Mouse (Mus musculus) G1E (cell line): Measurements from ENCODE around the gene Grm7. TPM values are rescaled to one million over a fixed set of nuclear protein-coding genes. Genes with fewer than 3 reads are reported as not detected.

Experiments used
- ATAC-seq: 2 replicates; pipeline ENCODE4 v1.8.0; 2016; ENCODE audit warnings: mild to moderate bottlenecking; ENCODE audit not compliant: insufficient number of reproducible peaks, poor library complexity, low FRiP score, severe bottlenecking; ENCODE audit errors: extremely low read depth
- DNase-seq: peaks from one replicate; pipeline ENCODE4 v3.0.0; 2012; ENCODE audit warnings: low spot score
- H3K27me3 ChIP-seq: 2 replicates; pipeline ENCODE4 v1.6.1; 2012; ENCODE audit warnings: mild to moderate bottlenecking, low read length, inconsistent platforms; ENCODE audit not compliant: insufficient read depth
- H3K36me3 ChIP-seq: replicated peaks from 2 replicates; pipeline ENCODE3; 2012; ENCODE audit warnings: mild to moderate bottlenecking, inconsistent platforms
- H3K4me1 ChIP-seq: 2 replicates; pipeline ENCODE4 v1.6.1; 2012; ENCODE audit warnings: low read depth, low read length, inconsistent platforms, mixed read lengths; ENCODE audit not compliant: insufficient read depth
- H3K4me3 ChIP-seq: 2 replicates; pipeline ENCODE4 v1.5.1; 2012; ENCODE audit warnings: low read depth, mild to moderate bottlenecking, inconsistent platforms, low read length, moderate library complexity, mixed read lengths
- H3K9me3 ChIP-seq: replicated peaks from 2 replicates; pipeline ENCODE4 v1.6.1; 2012; ENCODE audit warnings: inconsistent platforms
- CTCF ChIP-seq: IDR thresholded peaks from 2 replicates; pipeline ENCODE4 v1.5.1; 2012; ENCODE audit warnings: low read depth, low read length, inconsistent platforms, mixed read lengths
- GATA1 ChIP-seq: IDR thresholded peaks from 2 replicates; pipeline ENCODE4 v1.6.1; 2012; ENCODE audit warnings: borderline replicate concordance, low read length, inconsistent platforms, mixed read lengths
- GATA2 ChIP-seq: IDR thresholded peaks from 2 replicates; pipeline ENCODE4 v1.6.1; 2012; ENCODE audit warnings: low read depth, low read length, inconsistent platforms, borderline replicate concordance
- POLR2AphosphoS5 ChIP-seq: IDR thresholded peaks from 2 replicates; pipeline ENCODE4 v1.6.1; 2012; ENCODE audit warnings: low read depth, low read length, inconsistent platforms; ENCODE audit not compliant: insufficient replicate concordance
- TAL1 ChIP-seq: conservative IDR thresholded peaks from 2 replicates; pipeline ENCODE4 v1.6.1; 2012; ENCODE audit warnings: low read depth, low read length, inconsistent platforms, mixed read lengths
- polyA plus RNA-seq: library from polyadenylated mRNA; stranded (reverse); fragments of >175 nt; gene quantifications from 2 replicates; pipeline ENCODE4 v1.2.3, GENCODE M21; 2012
- total RNA-seq, 2 experiments: library from RNA; stranded (forward) in 1 of 2; stranded (reverse) in 1 of 2; fragments of 200-1000 nt in 1 of 2; fragments of >200 nt in 1 of 2; fragmentation: Nextera tagmentation in 1 of 2; gene quantifications; 2 replicates each; pipeline ENCODE4 v1.2.3; 2014 to 2017

The Grm7 gene
- total and polyA plus RNA-seq, 3 experiments, result 0.11 TPM; not detected in 2

DNA sequence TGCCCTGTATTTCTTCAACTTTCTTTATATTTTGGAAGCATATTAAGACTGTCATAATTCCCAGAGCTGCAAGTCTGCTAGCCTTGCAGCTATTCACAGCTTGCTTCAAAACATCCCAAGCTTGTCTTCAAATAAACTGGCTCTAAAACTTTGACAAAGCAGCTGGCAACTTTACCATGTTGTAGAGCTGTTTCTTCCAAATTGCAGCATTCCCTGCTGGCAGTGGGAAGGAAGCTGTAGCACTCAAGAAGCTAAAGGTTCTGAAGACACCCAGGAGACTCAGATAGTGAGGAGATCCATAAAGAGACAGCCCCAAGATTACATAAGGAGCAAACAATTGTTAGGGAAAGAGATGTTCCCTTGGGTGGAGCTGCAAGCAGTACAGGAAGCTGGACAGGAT is 846.8 kb downstream of the Grm7 start:
- Histone ChIP-seq H3K9me3 (peaks cover 3% of the 10 kb centered on the region), H3K36me3 (no peaks in the 10 kb centered on the region), H3K4me3 (no peak overlapping the region), H3K4me1 (no peaks in the 10 kb centered on the region), H3K27me3 (no peaks in the 10 kb centered on the region)
- TF ChIP-seq GATA1, result no peak
- TF ChIP-seq POLR2AphosphoS5, result no peak
- TF ChIP-seq TAL1, result no peak
- TF ChIP-seq CTCF, result no peak
- no peak for TF ChIP-seq GATA2
- ATAC-seq (no peak), DNase-seq (no peak)

DNA sequence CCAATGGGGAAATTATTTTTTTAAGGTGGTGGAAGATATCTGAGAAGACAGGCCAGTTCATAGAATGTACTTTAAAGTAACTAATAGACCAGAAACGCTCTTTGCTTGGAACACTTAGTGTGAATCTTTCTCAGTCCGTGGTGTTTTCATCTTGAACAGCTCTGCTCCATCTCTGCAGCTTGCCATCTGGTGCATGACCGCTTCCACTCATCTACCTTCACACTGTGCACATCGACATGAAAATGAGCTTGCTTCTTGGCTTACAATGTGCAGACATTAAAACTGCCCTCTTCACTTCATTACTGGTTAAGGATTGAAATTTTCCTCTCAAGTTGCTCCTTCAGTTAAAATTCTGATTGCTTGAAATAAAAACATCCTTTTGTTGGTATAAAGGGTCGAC is 854.2 kb downstream of the Grm7 start:
- H3K27me3 ChIP-seq, result no peaks in the 10 kb centered on the region
- H3K4me3 ChIP-seq, result no peak overlapping the region
- no peak for DNase-seq
- peaks cover 3% of the 10 kb centered on the region for H3K9me3 ChIP-seq
- no peaks in the 10 kb centered on the region for H3K4me1 ChIP-seq
- no peak for ATAC-seq
- TF ChIP-seq GATA1 (no peak), CTCF (no peak), TAL1 (no peak), POLR2AphosphoS5 (no peak), GATA2 (no peak)
- H3K36me3 ChIP-seq, result no peaks in the 10 kb centered on the region

DNA sequence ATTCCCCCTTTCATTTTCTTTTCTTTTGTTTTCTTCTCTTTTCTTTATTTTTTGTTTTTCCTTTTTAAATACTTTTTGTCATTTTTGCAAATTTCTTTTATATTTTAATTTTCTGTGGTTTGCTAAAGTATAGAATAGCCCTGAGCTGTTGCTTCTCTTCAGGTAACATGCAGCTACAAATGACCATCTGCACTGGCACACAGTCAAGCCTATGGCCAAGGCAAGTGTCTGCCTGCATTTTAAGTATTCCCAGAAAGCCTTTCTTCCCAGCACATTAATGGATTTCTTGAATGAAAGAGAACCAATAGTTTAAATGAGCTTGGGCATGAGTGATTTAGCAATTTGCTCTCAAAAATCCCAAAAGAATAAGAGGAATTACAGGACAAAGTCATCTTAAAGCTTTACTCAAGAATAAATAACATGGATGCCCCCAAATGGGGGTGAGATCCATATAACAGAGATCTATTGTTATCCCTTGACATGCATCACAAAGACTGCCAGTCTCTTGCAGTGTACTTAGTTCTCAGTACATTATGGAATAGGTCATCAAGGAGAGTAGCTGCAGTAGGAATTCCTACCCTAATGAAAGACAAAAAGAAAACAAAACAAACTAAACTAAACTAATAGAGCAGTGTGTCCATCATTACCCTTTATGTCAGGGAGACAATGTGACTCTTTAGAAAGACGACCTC is 865.5 kb downstream of the Grm7 start:
- Histone ChIP-seq H3K4me1 (no peaks in the 10 kb centered on the region), H3K4me3 (no peak overlapping the region), H3K27me3 (no peaks in the 10 kb centered on the region), H3K36me3 (no peaks in the 10 kb centered on the region), H3K9me3 (no peaks in the 10 kb centered on the region; the same call in 1 of the 2 replicates)
- ATAC-seq, result no peak
- DNase-seq, result no peak
- TF ChIP-seq GATA1, result no peak
- no peak for TF ChIP-seq TAL1
- TF ChIP-seq POLR2AphosphoS5, result no peak
- no peak for TF ChIP-seq GATA2
- no peak for TF ChIP-seq CTCF

DNA sequence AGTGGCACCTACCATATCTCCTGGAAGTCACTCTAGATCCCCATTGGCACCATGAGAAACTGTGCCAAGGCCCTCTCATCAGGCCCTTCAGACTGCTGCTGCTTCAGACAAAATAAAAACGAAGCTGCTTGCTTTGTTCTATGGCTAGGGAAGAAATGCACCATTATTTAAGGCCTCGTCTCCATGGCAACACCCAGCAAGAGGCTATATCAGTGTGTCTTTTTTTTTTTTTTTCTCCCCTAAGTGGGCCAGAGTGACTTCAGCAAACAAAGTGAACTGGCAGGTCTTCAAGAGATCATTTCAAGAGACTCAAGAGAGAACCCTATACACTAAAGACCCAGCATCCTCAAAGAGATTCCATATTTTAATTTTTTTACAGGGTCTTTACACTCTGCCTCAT is 867.0 kb downstream of the Grm7 start:
- TF ChIP-seq CTCF (no peak), POLR2AphosphoS5 (no peak), GATA2 (no peak), TAL1 (no peak), GATA1 (no peak)
- no peak for DNase-seq
- Histone ChIP-seq H3K36me3 (no peaks in the 10 kb centered on the region), H3K4me1 (no peaks in the 10 kb centered on the region), H3K27me3 (no peaks in the 10 kb centered on the region), H3K4me3 (no peak overlapping the region), H3K9me3 (no peaks in the 10 kb centered on the region; the same call in 1 of the 2 replicates)
- ATAC-seq, result no peak

DNA sequence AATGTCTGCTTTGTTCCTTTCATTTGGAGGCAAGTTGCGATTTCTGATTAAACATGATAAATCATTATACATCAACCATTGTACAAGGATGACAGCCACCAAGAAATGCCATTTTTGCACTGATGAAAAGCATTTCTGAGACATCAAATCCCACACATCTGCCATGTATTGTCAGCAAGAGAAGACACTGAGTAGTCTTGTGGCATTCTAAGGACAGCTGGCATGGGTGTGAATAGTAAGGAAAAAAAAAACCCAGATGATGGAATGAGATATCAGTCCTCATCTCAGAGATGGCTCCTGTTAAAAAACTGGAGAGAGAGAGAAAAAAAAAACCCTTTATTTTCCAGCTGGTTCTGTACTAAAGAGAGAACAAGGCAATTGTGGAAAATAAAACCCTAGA is 875.8 kb downstream of the Grm7 start:
- Histone ChIP-seq H3K27me3 (no peaks in the 10 kb centered on the region), H3K36me3 (no peaks in the 10 kb centered on the region), H3K4me3 (no peak overlapping the region), H3K4me1 (no peaks in the 10 kb centered on the region), H3K9me3 (peaks cover 5% of the 10 kb centered on the region; the same call in 1 of the 2 replicates)
- ATAC-seq, result no peak
- no peak for DNase-seq
- TF ChIP-seq CTCF (no peak), POLR2AphosphoS5 (no peak), GATA1 (no peak), TAL1 (no peak), GATA2 (no peak)

DNA sequence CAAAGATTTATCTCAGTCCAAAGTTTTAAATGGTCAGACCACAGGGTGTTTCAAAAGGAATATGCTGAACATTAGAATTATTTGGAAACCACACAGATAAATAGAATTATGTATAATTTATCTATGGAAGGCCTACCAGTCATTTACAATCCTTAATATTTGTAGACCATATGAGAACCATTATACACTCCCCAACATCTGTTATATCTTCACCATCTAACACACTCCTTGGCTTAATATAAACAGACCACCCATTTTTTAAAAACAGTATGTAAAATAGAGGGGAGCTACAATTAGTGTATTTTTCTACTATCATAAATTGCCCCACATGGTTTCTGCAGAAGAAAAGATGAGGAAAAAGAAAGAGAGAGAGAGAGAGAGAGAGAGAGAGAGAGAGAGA is 876.7 kb downstream of the Grm7 start:
- DNase-seq (no peak), ATAC-seq (no peak)
- Histone ChIP-seq H3K36me3 (no peaks in the 10 kb centered on the region), H3K4me1 (no peaks in the 10 kb centered on the region), H3K4me3 (no peak overlapping the region), H3K27me3 (no peaks in the 10 kb centered on the region), H3K9me3 (peaks cover 5% of the 10 kb centered on the region; the same call in 1 of the 2 replicates)
- TF ChIP-seq POLR2AphosphoS5 (no peak), CTCF (no peak), TAL1 (no peak), GATA2 (no peak), GATA1 (no peak)
